Mouse (Mus musculus): ENCODE data around the gene Gm11757. TPM values are rescaled to one million over a fixed set of nuclear protein-coding genes. Genes with fewer than 3 reads are reported as not detected.
"Not testable (repeated sequence)": the region's sequence is repeated elsewhere in the genome, so short reads cannot be mapped to it uniquely, and the experiment has no call there.

The Gm11757 gene
- not detected for total RNA-seq (2021)
- long read RNA-seq, experiment 1, result 0 reads
- long read RNA-seq, experiment 2, result 0 reads

DNA sequence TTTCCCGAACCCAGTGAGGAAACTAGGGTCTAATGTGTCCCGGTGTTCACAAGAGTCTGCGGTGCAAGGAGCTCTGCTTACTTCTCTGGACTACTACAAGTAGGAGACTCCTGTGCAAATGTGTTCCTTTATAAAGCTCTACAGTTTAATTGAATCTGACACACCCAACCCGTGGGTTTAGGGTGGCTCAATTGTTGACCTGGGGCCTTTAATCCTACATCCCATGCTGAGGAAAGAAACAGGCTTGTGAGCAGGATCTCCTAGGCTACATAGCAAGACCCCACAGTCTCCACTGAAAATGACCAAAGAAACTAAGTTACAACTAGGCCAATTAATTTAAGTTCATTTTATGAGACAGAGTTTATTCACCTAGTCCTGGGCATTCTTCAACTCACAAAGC, at the start of gene Gm11757:
Gm11757 (minus strand) TSS at position 101 of the 400 bp plus-strand sequence.
- intact Hi-C loops (cut with DNase I), result not testable (repeated sequence)

DNA sequence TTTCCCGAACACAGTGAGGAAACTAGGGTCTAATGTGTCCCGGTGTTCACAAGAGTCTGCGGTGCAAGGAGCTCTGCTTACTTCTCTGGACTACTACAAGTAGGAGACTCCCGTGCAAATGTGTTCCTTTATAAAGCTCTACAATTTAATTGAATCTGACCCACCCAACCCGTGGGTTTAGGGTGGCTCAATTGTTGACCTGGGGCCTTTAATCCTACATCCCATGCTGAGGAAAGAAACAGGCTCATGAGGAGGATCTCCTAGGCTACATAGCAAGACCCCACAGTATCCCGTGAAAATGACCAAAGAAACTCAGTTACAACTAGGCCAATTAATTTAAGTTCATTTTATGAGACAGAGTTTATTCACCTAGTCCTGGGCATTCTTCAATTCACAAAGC, 29.7 kb upstream of the Gm11757 start, which contains the start of gene Gm11756:
Gm11756 (minus strand) TSS at position 101 of the 400 bp plus-strand sequence.
- DNase-seq (ENCODE audit: low spot score in 2 of 2); intact Hi-C loops (cut with DNase I): not testable (repeated sequence)

More for the DNA sequence above, at the start of gene Gm11757:
- not testable (repeated sequence) for DNase-seq (ENCODE audit: low spot score in 2 of 2)

DNA sequence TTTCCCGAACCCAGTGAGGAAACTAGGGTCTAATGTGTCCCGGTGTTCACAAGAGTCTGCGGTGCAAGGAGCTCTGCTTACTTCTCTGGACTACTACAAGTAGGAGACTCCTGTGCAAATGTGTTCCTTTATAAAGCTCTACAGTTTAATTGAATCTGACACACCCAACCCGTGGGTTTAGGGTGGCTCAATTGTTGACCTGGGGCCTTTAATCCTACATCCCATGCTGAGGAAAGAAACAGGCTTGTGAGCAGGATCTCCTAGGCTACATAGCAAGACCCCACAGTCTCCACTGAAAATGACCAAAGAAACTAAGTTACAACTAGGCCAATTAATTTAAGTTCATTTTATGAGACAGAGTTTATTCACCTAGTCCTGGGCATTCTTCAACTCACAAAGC, 14.9 kb upstream of the Gm11757 start, which contains the start of gene Gm13871:
Gm13871 (minus strand) TSS at position 101 of the 400 bp plus-strand sequence.
- intact Hi-C loops (cut with DNase I); DNase-seq (ENCODE audit: low spot score in 2 of 2): not testable (repeated sequence)

DNA sequence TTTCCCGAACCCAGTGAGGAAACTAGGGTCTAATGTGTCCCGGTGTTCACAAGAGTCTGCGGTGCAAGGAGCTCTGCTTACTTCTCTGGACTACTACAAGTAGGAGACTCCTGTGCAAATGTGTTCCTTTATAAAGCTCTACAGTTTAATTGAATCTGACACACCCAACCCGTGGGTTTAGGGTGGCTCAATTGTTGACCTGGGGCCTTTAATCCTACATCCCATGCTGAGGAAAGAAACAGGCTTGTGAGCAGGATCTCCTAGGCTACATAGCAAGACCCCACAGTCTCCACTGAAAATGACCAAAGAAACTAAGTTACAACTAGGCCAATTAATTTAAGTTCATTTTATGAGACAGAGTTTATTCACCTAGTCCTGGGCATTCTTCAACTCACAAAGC, 14.7 kb downstream of the Gm11757 start, which contains the start of gene Gm11758:
Gm11758 (minus strand) TSS at position 101 of the 400 bp plus-strand sequence.
- intact Hi-C loops (cut with DNase I); DNase-seq (ENCODE audit: low spot score in 2 of 2): not testable (repeated sequence)

Other genes with a start within 250 kb of the Gm11757 start
- gene Gm11239, start 222.8 kb downstream of the Gm11757 start, total RNA-seq (2021), result not detected
- not detected for gene Gm428, start 207.6 kb downstream of the Gm11757 start, total RNA-seq (2021)
- gene Rasef, start 100.1 kb downstream of the Gm11757 start, total RNA-seq (2021), result under 1 TPM in 1 of 2 experiments, not detected in 1; 0.13 TPM
- not detected for gene Gm11758, start 14.8 kb downstream of the Gm11757 start, total RNA-seq (2021)
- not detected for gene Gm13871, start 14.8 kb upstream of the Gm11757 start, total RNA-seq (2021)
- not detected for gene Gm11756, start 29.6 kb upstream of the Gm11757 start, total RNA-seq (2021)
- not detected for gene 2310002L09Rik, start 59.7 kb upstream of the Gm11757 start, total RNA-seq (2021)
- 10 to 100 TPM; 12.5 to 14.3 TPM for gene Frmd3, start 122.3 kb upstream of the Gm11757 start, total RNA-seq (2021)